Mouse (Mus musculus): ENCODE measurements at regions not wholly inside any gene's neighbourhood (a gene's known extent, or its start where the extent isn't known, plus 50 kb on each side); places are given as distances from the start of the nearest gene placed in this dataset.

GRCm38 (mm10) chr2:106318695-106319266 lies 315.4 kb upstream of the Dnajc24 start:
- Histone ChIP-seq H3K4me2 (no peak overlapping the region), H3K36me3 (replicated peaks) (no peaks in the 10 kb centered on the region), H3K27me3 (no peaks in the 10 kb centered on the region), H3K9ac (no peak overlapping the region), H3K27ac (no peak overlapping the region), H3K4me3 (replicated peaks) (no peak overlapping the region), H3K4me1 (no peaks in the 10 kb centered on the region), H3K9me3 (no peaks in the 10 kb centered on the region)
- peak; percentile 46; the same call in 1 of the 2 replicates for ATAC-seq (ENCODE audit: low FRiP score)
- WGBS: 80% methylated on average over 3 of the region's 3 CpGs

GRCm38 (mm10) chr2:106346781-106347180 lies 343.4 kb upstream of the Dnajc24 start:
- ATAC-seq (ENCODE audit: low FRiP score): no peak
- Histone ChIP-seq H3K4me3 (replicated peaks) (no peak overlapping the region), H3K9me3 (no peaks in the 10 kb centered on the region), H3K4me1 (no peaks in the 10 kb centered on the region), H3K27me3 (no peaks in the 10 kb centered on the region), H3K36me3 (replicated peaks) (no peaks in the 10 kb centered on the region), H3K27ac (no peak overlapping the region), H3K9ac (no peak overlapping the region), H3K4me2 (no peak overlapping the region)
- WGBS: 79% methylated on average over 6 of the region's 6 CpGs

- H3K27ac ChIP-seq: no peak overlapping the region
- no peaks in the 10 kb centered on the region for H3K27me3 ChIP-seq
- H3K9me3 ChIP-seq: no peaks in the 10 kb centered on the region
- no peaks in the 10 kb centered on the region for H3K36me3 ChIP-seq (replicated peaks)
- H3K4me3 ChIP-seq (replicated peaks): no peak overlapping the region
- H3K4me2 ChIP-seq: no peak overlapping the region
- H3K9ac ChIP-seq: no peak overlapping the region
- no peaks in the 10 kb centered on the region for H3K4me1 ChIP-seq
- no peak for ATAC-seq (ENCODE audit: low FRiP score)
- WGBS: 94% methylated on average over 7 of the region's 7 CpGs
These were observed 343.9 kb upstream of the Dnajc24 start for GRCm38 (mm10) chr2:106347249-106347648.

GRCm38 (mm10) chr2:106355565-106355964 lies 337.5 kb upstream of the Mpped2 start:
- Histone ChIP-seq H3K4me1 (peaks cover 4% of the 10 kb centered on the region), H3K36me3 (replicated peaks) (no peaks in the 10 kb centered on the region), H3K27me3 (no peaks in the 10 kb centered on the region), H3K27ac (no peak overlapping the region), H3K4me3 (replicated peaks) (no peak overlapping the region), H3K4me2 (no peak overlapping the region), H3K9me3 (no peaks in the 10 kb centered on the region), H3K9ac (no peak overlapping the region)
- peak; percentile 59 for ATAC-seq (ENCODE audit: low FRiP score)
- WGBS: 67% methylated on average over 3 of the region's 3 CpGs

- ATAC-seq (ENCODE audit: low FRiP score): peak; percentile 94
- no peaks in the 10 kb centered on the region for H3K36me3 ChIP-seq (replicated peaks)
- H3K27ac ChIP-seq: no peak overlapping the region
- H3K9me3 ChIP-seq: no peaks in the 10 kb centered on the region
- H3K4me1 ChIP-seq: peaks cover 4% of the 10 kb centered on the region
- H3K4me2 ChIP-seq: no peak overlapping the region
- WGBS: 42% methylated on average over 5 of the region's 5 CpGs
- no peak overlapping the region for H3K9ac ChIP-seq
- no peaks in the 10 kb centered on the region for H3K27me3 ChIP-seq
- H3K4me3 ChIP-seq (replicated peaks): no peak overlapping the region
These were observed 337.0 kb upstream of the Mpped2 start for GRCm38 (mm10) chr2:106355984-106356547.

DNA sequence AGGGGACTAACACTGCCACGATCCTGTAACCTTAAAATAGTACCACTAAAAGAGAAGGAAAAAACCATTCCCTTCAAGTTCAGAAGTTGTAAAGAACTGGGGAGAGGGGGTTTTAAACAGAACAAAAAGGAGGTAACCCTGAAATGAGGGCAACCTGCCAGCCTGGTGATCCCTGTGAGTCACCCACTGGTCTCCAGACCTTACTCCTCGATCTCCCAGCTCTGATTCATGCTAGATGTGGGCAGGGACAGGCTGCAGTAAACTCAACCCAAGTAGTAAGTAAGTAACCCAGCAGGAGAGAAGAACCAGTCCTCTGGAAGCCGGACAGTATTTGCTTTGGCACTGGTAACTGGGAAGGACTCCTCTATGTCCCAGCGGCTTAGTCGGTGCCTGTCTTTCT lies 324.4 kb upstream of the Mpped2 start:
- Histone ChIP-seq H3K4me3 (replicated peaks) (no peak overlapping the region), H3K27me3 (no peaks in the 10 kb centered on the region), H3K9ac (no peak overlapping the region), H3K27ac (no peak overlapping the region), H3K36me3 (replicated peaks) (no peaks in the 10 kb centered on the region), H3K9me3 (no peaks in the 10 kb centered on the region), H3K4me1 (no peaks in the 10 kb centered on the region), H3K4me2 (no peak overlapping the region)
- no peak for ATAC-seq (ENCODE audit: low FRiP score)
- 92% methylated on average over 5 of the region's 5 CpGs for WGBS

- WGBS: 78% methylated on average over 14 of the region's 14 CpGs
- H3K36me3 ChIP-seq (replicated peaks): no peaks in the 10 kb centered on the region
- no peak overlapping the region for H3K4me3 ChIP-seq (replicated peaks)
- H3K27me3 ChIP-seq: no peaks in the 10 kb centered on the region
- ATAC-seq (ENCODE audit: low FRiP score): no peak
- no peak overlapping the region for H3K4me2 ChIP-seq
- H3K9ac ChIP-seq: no peak overlapping the region
- no peak overlapping the region for H3K27ac ChIP-seq
- H3K9me3 ChIP-seq: no peaks in the 10 kb centered on the region
- no peaks in the 10 kb centered on the region for H3K4me1 ChIP-seq
These were observed 309.4 kb upstream of the Mpped2 start for GRCm38 (mm10) chr2:106383415-106384285.

- Histone ChIP-seq H3K4me2 (no peak overlapping the region), H3K4me3 (replicated peaks) (no peak overlapping the region), H3K27me3 (no peaks in the 10 kb centered on the region), H3K9me3 (no peaks in the 10 kb centered on the region), H3K27ac (no peak overlapping the region), H3K4me1 (no peaks in the 10 kb centered on the region), H3K36me3 (replicated peaks) (no peaks in the 10 kb centered on the region), H3K9ac (no peak overlapping the region)
- no peak for ATAC-seq (ENCODE audit: low FRiP score)
- WGBS: 89% methylated on average over 5 of the region's 5 CpGs
These were observed 308.8 kb upstream of the Mpped2 start for GRCm38 (mm10) chr2:106384286-106384595.

DNA sequence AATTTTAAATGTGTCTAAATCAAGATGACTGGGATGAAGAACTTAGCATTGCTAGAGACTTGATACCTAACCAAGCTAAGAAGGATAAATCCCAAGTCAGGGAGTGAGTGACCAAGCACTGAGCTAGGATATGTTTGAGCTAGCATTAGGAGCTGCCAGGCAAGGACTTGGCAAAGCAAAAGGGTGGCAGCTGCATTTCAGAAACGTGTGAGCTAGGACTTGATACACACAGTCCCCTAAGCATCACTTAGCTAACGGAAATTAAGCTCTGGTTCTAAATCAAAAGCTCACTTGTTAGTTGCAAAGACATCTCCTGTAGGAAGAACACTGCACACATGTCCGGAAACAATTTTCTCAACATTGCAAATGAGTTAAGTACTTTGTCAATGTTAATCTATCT lies 308.2 kb upstream of the Mpped2 start:
- H3K36me3 ChIP-seq (replicated peaks): no peaks in the 10 kb centered on the region
- H3K27me3 ChIP-seq: no peaks in the 10 kb centered on the region
- no peak overlapping the region for H3K4me3 ChIP-seq (replicated peaks)
- H3K27ac ChIP-seq: no peak overlapping the region
- no peak for ATAC-seq (ENCODE audit: low FRiP score)
- no peak overlapping the region for H3K4me2 ChIP-seq
- no peaks in the 10 kb centered on the region for H3K9me3 ChIP-seq
- 91% methylated on average over 3 of the region's 3 CpGs for WGBS
- no peak overlapping the region for H3K9ac ChIP-seq
- H3K4me1 ChIP-seq: no peaks in the 10 kb centered on the region

DNA sequence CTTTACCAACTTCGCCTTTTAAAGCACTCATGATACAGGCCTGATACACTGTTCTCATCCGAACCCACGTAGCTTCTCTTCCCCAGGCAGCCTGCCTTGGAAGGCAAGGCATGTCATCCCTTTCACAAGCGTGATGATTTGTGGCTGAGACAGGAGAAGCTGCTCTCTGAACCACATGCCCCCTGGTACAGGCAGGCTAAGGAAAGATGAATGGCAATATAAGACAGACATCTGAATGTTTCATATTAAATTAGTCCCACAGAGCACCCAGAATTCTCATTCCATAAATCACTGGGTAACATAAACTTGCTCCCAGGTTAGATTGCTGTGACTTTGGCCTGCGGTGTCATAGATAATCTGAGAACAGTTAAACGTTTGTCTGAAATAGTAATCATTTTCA lies 280.9 kb upstream of the Mpped2 start:
- ATAC-seq (ENCODE audit: low FRiP score): no peak
- H3K4me1 ChIP-seq: no peaks in the 10 kb centered on the region
- H3K4me2 ChIP-seq: no peak overlapping the region
- H3K9ac ChIP-seq: no peak overlapping the region
- no peaks in the 10 kb centered on the region for H3K27me3 ChIP-seq
- whole genome bisulfite sequencing: 87% methylated on average over 6 of the region's 6 CpGs
- no peaks in the 10 kb centered on the region for H3K36me3 ChIP-seq (replicated peaks)
- no peak overlapping the region for H3K27ac ChIP-seq
- no peak overlapping the region for H3K4me3 ChIP-seq (replicated peaks)
- H3K9me3 ChIP-seq: no peaks in the 10 kb centered on the region

DNA sequence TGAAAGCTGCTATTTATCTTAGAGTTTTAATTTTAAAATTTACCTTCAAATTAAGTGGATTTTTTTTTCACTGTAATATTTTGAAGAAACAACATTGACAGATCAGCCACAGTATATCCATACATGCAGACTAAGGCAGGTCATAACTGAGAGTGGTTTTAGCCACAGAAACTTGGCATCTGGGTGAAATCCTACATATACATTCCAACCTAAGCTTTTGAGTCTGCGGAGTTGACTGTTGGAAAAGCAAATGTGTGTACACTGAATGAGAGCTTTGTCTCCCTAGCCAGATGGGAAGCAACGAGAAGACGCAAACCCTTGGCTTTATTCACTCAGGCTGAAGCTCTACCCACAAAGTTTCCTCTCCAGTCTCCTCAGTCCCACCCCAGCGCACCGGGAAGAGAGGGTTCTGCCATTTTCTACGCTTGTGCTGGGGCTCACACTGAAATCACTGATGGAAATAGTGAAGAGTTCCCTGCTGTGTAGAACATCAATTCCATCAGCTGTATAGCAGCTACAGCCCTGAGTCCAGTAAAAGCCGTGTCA lies 277.5 kb upstream of the Mpped2 start:
- WGBS: 77% methylated on average over 7 of the region's 7 CpGs
- Histone ChIP-seq H3K4me3 (replicated peaks) (no peak overlapping the region), H3K9ac (no peak overlapping the region), H3K4me1 (no peaks in the 10 kb centered on the region), H3K36me3 (replicated peaks) (no peaks in the 10 kb centered on the region), H3K27me3 (no peaks in the 10 kb centered on the region), H3K4me2 (no peak overlapping the region), H3K27ac (no peak overlapping the region), H3K9me3 (no peaks in the 10 kb centered on the region)
- no peak for ATAC-seq (ENCODE audit: low FRiP score)

GRCm38 (mm10) chr2:106418181-106418580 lies 274.9 kb upstream of the Mpped2 start:
- no peak overlapping the region for H3K9ac ChIP-seq
- no peaks in the 10 kb centered on the region for H3K36me3 ChIP-seq (replicated peaks)
- H3K27ac ChIP-seq: no peak overlapping the region
- H3K4me1 ChIP-seq: no peaks in the 10 kb centered on the region
- H3K9me3 ChIP-seq: no peaks in the 10 kb centered on the region
- 48% methylated on average over 2 of the region's 2 CpGs for WGBS
- H3K4me3 ChIP-seq (replicated peaks): no peak overlapping the region
- ATAC-seq (ENCODE audit: low FRiP score): no peak
- no peak overlapping the region for H3K4me2 ChIP-seq
- no peaks in the 10 kb centered on the region for H3K27me3 ChIP-seq

All from forebrain, embryonic 12.5 days (tissue).